Mouse (Mus musculus): ENCODE data around the gene Casz1. TPM values are rescaled to one million over a fixed set of nuclear protein-coding genes. Genes with fewer than 3 reads are reported as not detected.

Casz1 gene
- total RNA-seq, 1 experiment: 4.0 TPM

DNA sequence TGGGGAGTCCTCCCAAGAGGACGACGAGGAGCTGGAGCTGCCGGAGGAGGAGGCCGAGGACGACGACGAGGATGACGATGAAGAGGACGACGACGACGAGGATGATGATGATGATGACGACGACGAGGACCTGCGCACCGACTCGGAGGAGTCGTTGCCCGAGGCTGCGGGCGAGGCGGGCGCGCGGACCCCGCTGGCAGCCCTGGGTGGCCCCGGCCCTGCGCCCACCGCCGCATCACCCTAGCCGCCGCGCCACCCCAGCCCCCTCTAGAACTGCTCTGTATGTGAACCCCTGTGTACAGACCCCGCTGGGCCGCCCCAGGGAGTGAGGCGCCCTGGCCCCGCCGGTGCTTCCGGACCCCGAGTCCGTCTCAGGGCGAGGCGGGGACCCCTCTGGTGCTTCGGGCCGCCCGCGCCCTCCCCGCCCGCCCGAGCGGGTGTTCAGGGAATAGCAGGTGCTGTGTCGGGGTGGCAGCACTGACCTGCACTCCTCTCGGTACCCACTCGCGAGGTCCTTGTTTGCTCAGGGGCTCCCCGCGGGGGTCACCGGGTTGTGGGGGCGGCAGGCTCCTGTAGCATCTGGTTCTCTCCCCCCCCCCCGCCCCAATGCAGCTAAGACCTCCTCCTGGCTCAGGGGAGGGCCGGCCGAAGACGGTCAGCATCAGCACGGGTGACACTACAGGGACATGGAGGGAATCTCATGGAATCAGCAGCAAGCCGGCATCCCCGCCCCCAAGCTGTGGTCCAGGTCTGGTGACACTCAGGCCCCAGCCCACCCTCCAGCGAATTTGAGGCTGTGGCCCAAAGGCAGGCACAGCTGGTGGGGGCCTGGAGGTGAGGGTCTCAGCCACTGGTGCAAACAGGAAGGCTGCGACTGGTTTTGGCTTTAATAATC, 148.3 kb downstream of the Casz1 start:
- Histone ChIP-seq H3K9me3 (ENCODE audit: control insufficient read depth, insufficient read depth, low read depth, low read length) (no peaks in the 10 kb centered on the region), H3K4me3 (ENCODE audit: insufficient read depth in 1 of 2, low read depth in 1 of 2, low read length in 2 of 2, poor library complexity in 1 of 2, severe bottlenecking in 1 of 2) (peak overlapping the region; percentile 42 to 47; a peak in 3 of 4 replicates), H3K36me3 (ENCODE audit: control insufficient read depth, insufficient read depth, low read length, poor library complexity, severe bottlenecking) (no peaks in the 10 kb centered on the region; the same call in 1 of the 2 replicates), H3K27ac (ENCODE audit: insufficient read depth, low read depth, low read length, poor library complexity, severe bottlenecking) (no peak overlapping the region), H3K4me1 (ENCODE audit: control insufficient read depth in 2 of 2, insufficient read depth in 2 of 2, low read length in 2 of 2, poor library complexity in 1 of 2) (peaks cover 0 to 10% of the 10 kb centered on the region in 2 experiments; a peak in 1 of 4 replicates), H3K9ac (ENCODE audit: insufficient read depth, low read depth, low read length, poor library complexity, severe bottlenecking) (peak overlapping the region; percentile 0; the same call in 1 of the 2 replicates)
- in situ Hi-C loops (cut with MboI; ENCODE audit: low sequenced_read_pairs in 2 of 2, unreplicated experiment in 2 of 2): no loop called here
- no peak for DNase-seq (ENCODE audit: low read depth, low spot score)
- TF ChIP-seq CHD2 (IDR thresholded peaks at IDR 0.05; ENCODE audit: low read depth, low read length): no peak
- TF ChIP-seq ZNF384 (IDR thresholded peaks at IDR 0.05; ENCODE audit: low read depth, low read length): no peak
- TF ChIP-seq HCFC1 (IDR thresholded peaks at IDR 0.05; ENCODE audit: borderline replicate concordance, insufficient read depth, low read length): no peak
- no peak for TF ChIP-seq ZC3H11A (IDR thresholded peaks at IDR 0.05; ENCODE audit: borderline replicate concordance, low read depth, low read length)
- TF ChIP-seq MAFK (IDR thresholded peaks at IDR 0.05; ENCODE audit: insufficient read depth, low read depth, low read length): no peak

DNA sequence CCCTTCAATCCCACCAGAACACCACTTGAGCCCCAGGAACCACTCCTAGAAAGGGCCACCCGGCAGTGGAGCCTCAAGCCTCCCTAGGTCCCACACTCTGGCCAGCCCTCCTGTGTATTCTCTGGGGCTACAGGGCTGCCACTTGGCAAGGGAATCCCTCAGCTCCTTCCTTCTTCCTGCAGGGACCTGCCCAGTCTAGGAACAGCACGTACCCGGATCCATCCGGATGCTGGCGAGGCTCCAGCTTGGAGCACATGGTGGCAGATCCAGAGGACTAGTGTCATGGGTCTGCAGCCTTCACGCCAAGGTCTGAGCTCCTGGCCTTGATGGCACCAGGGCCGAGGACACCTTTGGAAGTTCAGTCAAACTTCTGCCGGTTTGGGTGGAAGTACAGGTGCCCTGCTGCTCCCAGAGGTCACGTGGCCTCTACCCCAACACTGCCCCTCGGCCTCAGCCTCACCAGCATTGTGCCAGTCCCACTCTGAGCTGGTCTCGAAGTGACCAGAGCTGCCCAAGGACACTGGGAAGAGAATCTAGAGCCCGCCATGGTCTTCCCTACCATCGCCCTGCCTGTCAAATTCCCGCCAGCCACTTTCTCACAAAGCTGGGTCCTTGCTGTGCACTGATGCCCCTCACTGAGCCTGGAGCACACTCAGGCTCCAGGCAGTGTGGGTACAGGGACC, 151.0 kb downstream of the Casz1 start:
- peaks cover 0 to 6% of the 10 kb centered on the region in 2 experiments; a peak in 1 of 4 replicates for H3K4me1 ChIP-seq (ENCODE audit: control insufficient read depth in 2 of 2, insufficient read depth in 2 of 2, low read length in 2 of 2, poor library complexity in 1 of 2)

GRCm38 (mm10) chr4:148960011-148960410, 155.8 kb downstream of the Casz1 start:
- Histone ChIP-seq H3K9ac (ENCODE audit: insufficient read depth, low read depth, low read length, poor library complexity, severe bottlenecking) (no peak overlapping the region), H3K36me3 (ENCODE audit: control insufficient read depth, insufficient read depth, low read length, poor library complexity, severe bottlenecking) (peaks cover 15% of the 10 kb centered on the region; the same call in 1 of the 2 replicates), H3K27ac (ENCODE audit: insufficient read depth, low read depth, low read length, poor library complexity, severe bottlenecking) (no peak overlapping the region), H3K9me3 (ENCODE audit: control insufficient read depth, insufficient read depth, low read depth, low read length) (no peaks in the 10 kb centered on the region), H3K4me1 (ENCODE audit: control insufficient read depth in 2 of 2, insufficient read depth in 2 of 2, low read length in 2 of 2, poor library complexity in 1 of 2) (no peaks in the 10 kb centered on the region), H3K4me3 (ENCODE audit: insufficient read depth in 1 of 2, low read depth in 1 of 2, low read length in 2 of 2, poor library complexity in 1 of 2, severe bottlenecking in 1 of 2) (no peak overlapping the region)
- no peak for DNase-seq (ENCODE audit: low read depth, low spot score)
- no peak for TF ChIP-seq ZNF384 (IDR thresholded peaks at IDR 0.05; ENCODE audit: low read depth, low read length)
- no peak for TF ChIP-seq ZC3H11A (IDR thresholded peaks at IDR 0.05; ENCODE audit: borderline replicate concordance, low read depth, low read length)
- TF ChIP-seq MAFK (IDR thresholded peaks at IDR 0.05; ENCODE audit: insufficient read depth, low read depth, low read length): no peak
- in situ Hi-C loops (cut with MboI; ENCODE audit: low sequenced_read_pairs in 2 of 2, unreplicated experiment in 2 of 2): no loop called here

More for the DNA sequence above, 151.0 kb downstream of the Casz1 start:
- Histone ChIP-seq H3K36me3 (ENCODE audit: control insufficient read depth, insufficient read depth, low read length, poor library complexity, severe bottlenecking) (peaks cover 5% of the 10 kb centered on the region; the same call in 1 of the 2 replicates), H3K9ac (ENCODE audit: insufficient read depth, low read depth, low read length, poor library complexity, severe bottlenecking) (no peak overlapping the region), H3K9me3 (ENCODE audit: control insufficient read depth, insufficient read depth, low read depth, low read length) (no peaks in the 10 kb centered on the region), H3K27ac (ENCODE audit: insufficient read depth, low read depth, low read length, poor library complexity, severe bottlenecking) (no peak overlapping the region), H3K4me3 (ENCODE audit: insufficient read depth in 1 of 2, low read depth in 1 of 2, low read length in 2 of 2, poor library complexity in 1 of 2, severe bottlenecking in 1 of 2) (no peak overlapping the region)
- DNase-seq (ENCODE audit: low read depth, low spot score): no peak
- TF ChIP-seq HCFC1 (IDR thresholded peaks at IDR 0.05; ENCODE audit: borderline replicate concordance, insufficient read depth, low read length) (no peak), ZNF384 (IDR thresholded peaks at IDR 0.05; ENCODE audit: low read depth, low read length) (no peak), MAFK (IDR thresholded peaks at IDR 0.05; ENCODE audit: insufficient read depth, low read depth, low read length) (no peak), CHD2 (IDR thresholded peaks at IDR 0.05; ENCODE audit: low read depth, low read length) (no peak), ZC3H11A (IDR thresholded peaks at IDR 0.05; ENCODE audit: borderline replicate concordance, low read depth, low read length) (no peak)
- in situ Hi-C loops (cut with MboI; ENCODE audit: low sequenced_read_pairs in 2 of 2, unreplicated experiment in 2 of 2): no loop called here

- TF ChIP-seq ZNF384 (IDR thresholded peaks at IDR 0.05; ENCODE audit: low read depth, low read length) (no peak), CHD2 (IDR thresholded peaks at IDR 0.05; ENCODE audit: low read depth, low read length) (no peak), ZC3H11A (IDR thresholded peaks at IDR 0.05; ENCODE audit: borderline replicate concordance, low read depth, low read length) (no peak), HCFC1 (IDR thresholded peaks at IDR 0.05; ENCODE audit: borderline replicate concordance, insufficient read depth, low read length) (no peak), MAFK (IDR thresholded peaks at IDR 0.05; ENCODE audit: insufficient read depth, low read depth, low read length) (no peak)
- in situ Hi-C loops (cut with MboI; ENCODE audit: low sequenced_read_pairs in 2 of 2, unreplicated experiment in 2 of 2): no loop called here
- Histone ChIP-seq H3K9me3 (ENCODE audit: control insufficient read depth, insufficient read depth, low read depth, low read length) (no peaks in the 10 kb centered on the region), H3K4me3 (ENCODE audit: insufficient read depth in 1 of 2, low read depth in 1 of 2, low read length in 2 of 2, poor library complexity in 1 of 2, severe bottlenecking in 1 of 2) (no peak overlapping the region), H3K27ac (ENCODE audit: insufficient read depth, low read depth, low read length, poor library complexity, severe bottlenecking) (no peak overlapping the region), H3K9ac (ENCODE audit: insufficient read depth, low read depth, low read length, poor library complexity, severe bottlenecking) (no peak overlapping the region), H3K36me3 (ENCODE audit: control insufficient read depth, insufficient read depth, low read length, poor library complexity, severe bottlenecking) (peaks cover 15% of the 10 kb centered on the region; the same call in 1 of the 2 replicates), H3K4me1 (ENCODE audit: control insufficient read depth in 2 of 2, insufficient read depth in 2 of 2, low read length in 2 of 2, poor library complexity in 1 of 2) (no peaks in the 10 kb centered on the region)
- no peak for DNase-seq (ENCODE audit: low read depth, low spot score)
Observed at GRCm38 (mm10) chr4:148961081-148961480, 156.9 kb downstream of the Casz1 start.

Data from ES-E14 (cell line).